Mouse (Mus musculus): ENCODE measurements around the gene Cyb561. TPM values are rescaled to one million over a fixed set of nuclear protein-coding genes. Genes with fewer than 3 reads are reported as not detected.

Cyb561 gene
- total RNA-seq, 1 experiment from 2014 or later = 195 TPM

DNA sequence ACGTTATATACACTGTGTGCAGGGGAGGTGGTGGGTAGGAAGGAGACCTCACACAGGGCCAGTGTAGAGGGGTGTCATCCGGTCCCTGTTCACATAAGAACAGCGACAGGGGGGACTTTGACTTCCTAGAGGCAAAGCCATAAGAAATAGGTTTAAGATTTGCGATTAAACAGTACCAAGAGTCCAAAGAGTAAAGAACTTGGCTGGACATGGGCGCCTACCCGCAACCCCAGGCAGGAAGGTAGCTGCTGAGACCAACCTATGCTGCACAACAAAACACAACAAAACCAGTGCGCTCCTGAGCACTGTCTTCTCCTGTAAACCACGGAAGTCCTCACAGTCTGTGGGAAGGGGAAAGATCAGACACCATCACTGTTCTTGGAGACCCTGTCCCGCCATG, 1.0 kb downstream of the Cyb561 start:
- no peak for DNase-seq

DNA sequence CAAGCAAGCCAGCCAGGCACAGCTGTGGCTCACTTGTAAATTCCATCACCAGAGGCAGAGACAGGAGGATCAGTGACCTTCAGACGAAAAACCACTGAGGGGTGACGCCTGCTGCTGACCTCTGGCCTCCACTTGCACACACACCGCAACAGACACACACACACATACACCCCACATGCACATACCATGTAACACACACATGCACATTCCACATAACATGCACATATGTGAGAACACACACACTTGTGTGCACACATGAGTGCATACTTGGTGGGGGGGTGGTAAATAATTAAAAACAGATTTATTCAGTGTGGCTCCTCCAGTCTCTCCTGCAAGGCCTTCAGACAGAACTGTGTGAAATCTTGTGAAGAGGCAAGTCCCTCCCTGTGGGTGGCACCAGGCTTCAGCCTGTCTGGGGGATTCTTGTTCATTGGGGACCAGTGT, 1.5 kb downstream of the Cyb561 start:
- DNase-seq = no peak

DNA sequence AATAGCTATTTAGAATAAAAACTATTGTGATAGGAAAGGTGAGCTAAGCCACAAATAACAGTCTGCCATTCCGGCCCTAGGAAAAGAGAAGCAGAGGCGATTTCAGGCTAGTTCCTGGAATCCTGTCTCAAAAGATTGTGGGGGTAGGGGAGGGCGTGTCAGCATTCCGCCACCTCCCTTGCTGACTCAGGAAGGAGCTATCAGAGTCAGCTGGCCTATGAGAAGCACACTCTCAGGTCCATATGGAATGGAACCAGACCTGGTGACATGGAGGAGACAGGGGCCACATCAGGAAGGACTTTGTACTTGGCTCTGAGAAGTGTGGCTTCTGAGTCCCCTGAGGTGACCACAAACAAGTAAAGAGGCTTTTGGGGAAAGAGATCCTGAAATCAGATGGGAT, 2.6 kb downstream of the Cyb561 start:
- DNase-seq = no peak

DNA sequence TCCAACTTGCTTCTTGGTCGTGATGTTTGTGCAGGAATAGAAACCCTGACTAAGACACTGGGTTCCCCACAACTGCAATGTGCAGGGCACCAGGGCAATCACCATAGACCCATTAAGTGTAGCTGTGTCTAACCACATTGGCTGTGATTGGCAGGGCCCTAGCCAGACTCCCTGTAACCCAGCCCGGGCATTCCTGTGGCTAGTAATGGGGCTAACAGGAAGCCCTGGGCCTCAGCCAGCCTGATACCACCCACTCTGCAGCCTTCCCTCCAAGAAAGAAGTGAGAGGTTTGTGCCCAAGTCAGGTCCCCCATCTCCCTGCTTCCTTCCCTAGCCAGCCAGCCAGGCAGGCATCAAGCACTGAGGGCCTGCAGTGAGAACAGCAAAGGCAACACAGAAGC, 4.9 kb downstream of the Cyb561 start:
- no peak for DNase-seq

DNA sequence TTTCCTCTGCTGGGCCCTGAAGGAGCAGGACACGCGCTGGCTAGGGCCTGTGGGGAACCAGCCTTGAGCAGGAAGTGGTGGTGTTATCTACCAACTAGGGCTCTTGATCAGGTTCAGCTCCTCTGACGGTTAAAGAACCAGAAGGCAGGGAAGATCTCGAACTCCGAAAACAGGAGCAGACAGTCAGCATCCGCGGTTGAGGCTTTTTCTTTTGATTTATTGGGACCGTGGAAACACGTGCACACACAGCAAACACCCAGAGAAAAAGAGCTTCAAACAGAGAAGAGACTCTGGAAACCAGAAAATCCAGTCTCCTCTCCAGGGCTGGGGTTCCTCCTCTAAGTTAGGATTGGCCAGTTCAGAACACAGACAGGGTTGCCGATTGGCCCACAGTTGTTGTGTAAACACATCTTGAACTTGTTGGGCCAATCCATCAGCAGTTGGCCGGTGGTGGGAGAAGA, 6.4 kb downstream of the Cyb561 start:
- no peak for DNase-seq

GRCm38 (mm10) chr11:105944770-105945672, 8.1 kb downstream of the Cyb561 start:
- no peak for DNase-seq

GRCm38 (mm10) chr11:105944126-105944621, 9.0 kb downstream of the Cyb561 start:
- peak; percentile 77 for DNase-seq

DNA sequence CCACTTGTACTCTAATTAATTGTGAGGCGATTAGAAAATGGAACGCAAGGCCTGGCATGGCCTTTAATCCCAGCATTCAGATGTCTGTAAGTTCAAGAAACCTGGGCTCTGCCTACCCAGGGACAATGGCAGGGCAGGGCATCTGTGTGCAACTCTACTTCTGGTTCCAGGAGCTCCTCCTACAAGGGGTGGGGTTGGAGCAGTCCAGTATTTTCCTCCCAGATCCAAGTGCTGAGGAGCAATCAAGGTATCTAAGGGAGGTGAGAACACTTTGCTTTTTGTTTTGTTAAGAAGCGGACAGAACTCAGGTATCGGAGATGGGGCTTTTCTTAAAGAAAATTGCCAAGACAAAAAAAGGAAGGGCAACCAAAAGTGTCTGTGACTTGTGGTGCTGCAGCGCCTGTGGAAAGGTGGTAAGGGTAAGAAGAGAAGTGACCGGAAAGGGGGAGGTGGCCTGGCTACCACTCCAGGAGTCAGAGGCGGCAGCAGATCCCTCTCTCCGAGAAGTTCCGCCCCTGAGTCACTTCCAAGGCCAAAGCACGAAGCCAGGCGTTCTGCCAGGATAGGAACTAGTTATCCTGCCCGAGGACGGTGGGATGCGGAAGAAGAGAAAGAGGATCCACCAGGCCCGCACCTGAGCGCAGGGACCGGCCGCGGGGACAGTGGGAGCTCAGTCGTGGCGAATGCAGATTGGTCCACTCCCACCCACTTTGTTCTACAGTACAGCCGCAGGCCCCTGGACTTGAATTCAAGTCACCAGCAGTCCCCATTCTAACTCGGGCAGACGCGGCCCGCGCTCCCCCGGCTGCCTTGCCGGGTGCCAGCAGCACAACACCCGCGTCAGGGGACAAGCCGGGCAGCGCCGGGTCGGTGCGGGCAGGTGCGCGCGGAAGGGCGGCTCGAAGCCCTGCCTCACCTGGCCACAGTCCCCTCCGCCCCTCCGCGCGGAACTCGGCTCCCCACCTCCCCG, 9.7 kb downstream of the Cyb561 start:
- peak; percentile 74 for DNase-seq

DNA sequence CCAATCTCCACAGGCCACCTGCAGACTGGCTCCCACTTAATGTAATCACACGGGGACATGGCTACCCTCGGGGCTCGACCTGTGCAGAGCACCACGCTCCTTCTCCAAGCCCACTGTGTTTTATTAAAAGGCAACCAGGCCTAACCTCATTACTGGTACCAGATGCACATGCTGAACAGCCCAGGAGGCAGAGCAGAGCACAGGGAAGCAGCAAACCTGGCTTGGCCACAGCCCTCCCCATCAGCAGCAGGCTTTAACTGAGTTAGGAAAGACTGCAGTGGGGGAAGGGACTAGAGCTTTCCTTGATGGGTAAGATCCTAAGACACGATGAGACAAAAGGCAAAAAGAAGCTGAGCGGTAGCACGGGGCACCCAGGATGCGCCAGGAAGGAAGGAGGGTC, 11.2 kb downstream of the Cyb561 start:
- DNase-seq = no peak

DNA sequence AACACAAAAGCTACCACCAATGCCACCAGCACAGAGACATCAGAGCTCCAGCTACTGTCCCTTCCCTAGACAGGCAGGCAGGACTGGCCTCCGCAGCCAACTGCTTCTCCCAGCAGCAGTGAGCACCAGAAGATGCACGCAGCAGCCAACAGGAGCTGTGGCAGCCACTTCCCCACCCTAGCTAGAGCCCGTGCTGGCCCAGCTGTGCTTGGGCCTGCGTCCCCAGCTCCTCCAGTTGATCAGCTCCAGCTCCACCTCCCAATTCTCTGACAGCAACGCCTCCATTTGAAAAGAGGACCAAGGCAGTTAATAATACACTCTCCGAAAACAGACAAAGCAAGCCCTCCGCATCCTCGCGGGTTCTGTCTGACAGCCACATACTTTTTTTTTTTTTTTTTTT, 14.4 kb downstream of the Cyb561 start:
- DNase-seq = no peak

DNA sequence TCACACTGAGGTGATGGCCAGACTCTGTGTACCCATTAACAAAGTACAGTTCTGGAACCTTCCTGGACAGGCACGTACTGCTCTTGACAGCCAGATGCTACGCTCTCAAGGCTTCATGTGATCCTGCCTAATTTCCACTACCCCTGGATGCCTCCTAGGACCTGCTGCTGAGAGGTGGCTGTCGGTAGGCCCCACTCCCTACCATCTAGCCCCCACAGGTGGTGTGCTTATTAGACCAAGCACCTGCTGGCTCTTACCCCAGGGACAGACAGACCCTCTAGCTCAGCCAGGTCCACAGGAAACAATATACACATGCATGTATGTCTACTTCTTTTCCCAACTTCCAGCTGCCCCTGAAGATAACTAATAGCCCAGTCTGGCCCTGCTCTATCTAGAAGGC, 16.2 kb downstream of the Cyb561 start:
- no peak for DNase-seq

- DNase-seq = peak; percentile 56
Observed at GRCm38 (mm10) chr11:105936200-105936599, 16.9 kb downstream of the Cyb561 start.

- no peak for DNase-seq
Observed at GRCm38 (mm10) chr11:105935496-105935895, 17.6 kb downstream of the Cyb561 start.

DNA sequence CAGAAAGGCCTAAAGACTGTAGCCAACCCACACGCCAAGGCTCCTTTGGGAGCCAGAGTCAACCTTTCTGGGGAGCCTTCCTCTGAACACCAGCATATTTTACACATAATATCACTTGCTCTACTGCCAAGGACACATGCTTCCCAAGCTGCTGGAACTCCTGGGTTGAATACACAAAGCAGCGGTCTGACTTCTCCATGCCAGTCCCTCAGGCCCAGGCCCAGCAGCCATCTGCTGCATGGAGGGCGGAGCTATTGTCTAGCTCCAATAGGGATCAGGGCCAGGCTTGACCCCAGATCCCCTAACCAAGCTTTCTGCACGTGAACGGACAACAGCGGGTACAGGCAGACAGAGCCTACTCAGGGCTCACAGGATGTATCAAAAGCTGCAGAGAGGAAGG, 18.3 kb downstream of the Cyb561 start:
- no peak for DNase-seq

DNA sequence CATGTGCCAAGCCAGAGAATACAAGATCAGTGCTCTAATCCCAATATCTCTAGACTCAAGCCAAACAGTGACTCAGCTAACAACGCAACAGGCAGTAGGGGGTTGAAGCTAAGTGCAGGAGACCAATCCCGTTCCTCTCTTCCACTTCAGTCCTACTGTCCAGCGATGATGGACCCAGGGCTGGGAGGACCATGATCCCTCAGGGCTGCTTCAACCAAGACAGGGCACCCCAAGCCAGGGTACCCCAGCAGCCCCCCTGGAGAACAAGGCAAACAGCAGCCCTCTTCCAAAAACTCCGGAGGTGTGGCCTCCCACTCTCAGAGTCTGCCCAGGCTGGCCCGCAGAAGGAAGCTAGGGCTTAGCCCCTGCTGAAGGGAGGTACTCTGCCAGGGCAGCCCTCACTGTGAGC, 18.8 kb downstream of the Cyb561 start:
- no peak for DNase-seq

- no peak for DNase-seq
Observed at GRCm38 (mm10) chr11:105933746-105934145, 19.4 kb downstream of the Cyb561 start.

DNA sequence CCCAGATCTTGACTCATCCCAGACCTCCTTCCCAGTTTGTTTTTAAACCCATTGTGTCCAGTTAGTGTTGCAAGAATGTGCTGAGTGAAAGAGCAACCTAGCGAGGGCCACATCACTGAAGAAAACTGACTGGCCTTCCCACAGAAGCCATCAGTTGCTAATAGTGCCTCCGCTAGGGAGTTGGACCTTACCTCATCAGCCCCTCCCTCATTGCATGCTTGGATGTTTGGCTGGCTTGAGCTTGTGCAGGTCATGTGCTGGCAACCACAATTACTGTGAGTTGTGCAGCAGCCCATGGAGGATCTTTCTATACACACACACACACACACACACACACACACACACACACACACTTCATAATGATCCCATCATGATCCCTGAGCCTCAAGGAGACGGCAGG, 21.8 kb downstream of the Cyb561 start:
- no peak for DNase-seq

DNA sequence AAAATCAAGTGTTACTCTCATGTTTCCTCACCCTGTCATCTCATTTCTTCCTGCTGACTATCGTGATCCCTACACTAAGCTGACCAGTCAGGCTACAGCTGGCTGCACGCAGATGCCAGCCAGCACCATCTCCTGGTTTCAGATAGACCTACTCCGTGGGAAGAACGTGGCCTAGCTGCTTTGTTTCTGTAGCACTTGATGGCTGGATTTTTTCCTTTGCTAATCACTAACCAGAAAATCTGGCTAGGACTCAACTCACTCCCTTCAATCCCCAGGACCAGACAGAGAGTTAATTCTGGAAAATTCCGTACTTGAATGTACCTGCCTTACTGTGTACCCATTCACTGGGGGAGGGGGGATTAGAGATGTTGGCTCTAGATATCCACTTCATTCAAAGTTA, 25.0 kb downstream of the Cyb561 start:
- DNase-seq = no peak

DNA sequence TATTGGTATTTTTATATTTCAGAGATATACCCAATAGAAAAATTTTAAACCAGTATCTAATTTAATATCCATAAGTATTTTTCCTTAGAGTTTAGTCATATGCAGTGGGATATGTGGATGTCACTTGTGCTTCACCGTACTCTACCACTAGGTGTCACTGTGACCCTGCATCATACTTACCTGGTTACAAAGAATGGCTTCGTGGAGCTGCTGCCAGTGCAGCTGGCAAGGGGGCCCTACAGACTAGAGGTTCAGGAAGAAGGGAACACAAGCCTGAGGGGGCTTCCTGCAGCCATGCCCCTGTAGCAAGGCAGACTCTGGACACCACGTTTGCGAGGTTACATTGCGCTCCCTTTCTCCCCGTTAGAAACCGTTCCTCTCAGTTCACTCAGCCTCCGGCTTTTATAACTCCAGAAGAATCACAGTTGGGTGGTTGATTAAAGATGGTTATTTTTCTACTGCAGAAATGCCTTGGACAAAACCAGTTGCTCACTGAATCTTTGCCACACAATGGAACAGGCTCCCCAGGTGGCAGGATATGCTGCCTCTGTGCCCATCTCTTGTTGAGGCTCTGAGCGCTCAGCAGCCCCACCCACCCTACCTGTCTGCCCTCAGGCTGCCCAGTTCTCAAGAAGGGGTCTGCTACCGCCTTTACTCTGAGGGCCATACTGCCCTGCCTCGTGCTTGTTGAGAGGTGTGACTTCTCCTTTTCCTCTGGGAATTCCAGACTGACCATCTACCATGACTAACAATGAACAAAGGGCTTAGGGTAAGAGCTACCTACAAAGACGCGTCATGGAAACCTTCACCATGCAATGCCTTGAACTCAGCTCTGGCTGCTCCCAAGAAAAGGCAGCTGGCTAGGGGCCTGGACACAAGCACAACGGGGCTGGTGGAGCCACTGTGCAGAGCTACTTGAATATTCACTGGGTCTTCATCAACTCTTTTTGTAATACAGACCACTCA, 25.8 kb downstream of the Cyb561 start:
- DNase-seq = peak; percentile 62

GRCm38 (mm10) chr11:105922769-105923663, 30.1 kb downstream of the Cyb561 start:
- no peak for DNase-seq
